Mouse (Mus musculus) bone marrow, adult 2 months (tissue): ENCODE measurements around the gene Ciz1.

ENCODE experiments used
- CTCF ChIP-seq: fragments of 200-500 bp; IDR thresholded peaks from 2 replicates; pipeline ENCODE4 v1.5.1; 2011; ENCODE audit warnings: low read length, control low read depth; ENCODE audit not compliant: control insufficient read depth, insufficient read depth
- POLR2A ChIP-seq: fragments of 200-500 bp; IDR thresholded peaks from 2 replicates; pipeline ENCODE4 v1.6.1; 2011; ENCODE audit warnings: low read depth, mild to moderate bottlenecking, control low read depth, low read length, borderline replicate concordance; ENCODE audit not compliant: control insufficient read depth

DNA sequence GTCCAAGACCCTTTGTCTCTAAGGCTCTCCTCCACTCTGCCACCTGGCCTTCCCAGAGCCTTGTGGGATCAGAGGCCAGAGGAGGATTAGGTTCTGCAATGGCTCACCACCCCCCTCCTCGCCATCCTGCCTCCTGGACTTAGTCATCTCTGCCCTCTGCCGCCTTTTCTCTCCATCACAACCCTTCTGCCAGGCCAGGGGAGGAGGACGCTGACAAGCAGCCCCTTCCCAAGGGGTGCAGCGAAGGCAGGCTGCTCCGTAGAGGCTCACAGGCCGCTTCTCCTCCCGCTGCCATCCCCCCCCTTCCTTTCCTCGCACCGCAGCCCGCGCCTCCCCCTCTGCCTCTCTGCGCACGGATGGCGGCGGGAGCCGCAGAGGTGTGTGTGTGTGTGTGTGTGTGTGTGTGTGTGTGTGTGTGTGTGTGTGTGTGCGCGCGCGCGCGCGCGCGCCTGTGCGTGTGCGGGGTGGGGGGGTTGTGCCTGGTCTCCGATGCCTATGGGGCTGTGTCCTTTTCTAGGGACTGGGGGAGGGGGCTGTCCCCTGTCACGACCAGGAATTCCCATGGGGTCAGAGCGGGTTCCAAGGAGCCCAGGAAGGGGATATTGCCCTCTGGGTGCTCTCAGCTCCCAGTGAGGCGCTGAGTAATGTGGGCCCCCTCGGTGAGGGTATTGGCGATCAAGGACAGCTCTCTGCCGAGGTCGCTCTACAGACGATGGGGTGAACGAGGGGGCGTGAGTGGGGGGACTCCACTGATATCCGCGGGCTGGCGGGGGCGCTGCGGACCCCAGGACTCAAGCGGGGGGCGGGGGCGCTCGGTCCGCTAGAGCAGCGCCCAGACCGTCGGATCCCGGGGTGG is at the start of gene Ciz1:
- no peak for TF ChIP-seq CTCF
- TF ChIP-seq POLR2A: no peak
